Mouse (Mus musculus) adipocyte (in vitro differentiated cells): ENCODE measurements around the gene Serf2.
"Not testable (repeated sequence)": the region's sequence is repeated elsewhere in the genome, so short reads cannot be mapped to it uniquely, and the experiment has no call there.

ENCODE experiments used
- DNase-seq: peaks from one replicate; pipeline ENCODE4 v3.0.0-alpha.2; 2016; ENCODE audit warnings: low spot score

Gene Serf2

DNA sequence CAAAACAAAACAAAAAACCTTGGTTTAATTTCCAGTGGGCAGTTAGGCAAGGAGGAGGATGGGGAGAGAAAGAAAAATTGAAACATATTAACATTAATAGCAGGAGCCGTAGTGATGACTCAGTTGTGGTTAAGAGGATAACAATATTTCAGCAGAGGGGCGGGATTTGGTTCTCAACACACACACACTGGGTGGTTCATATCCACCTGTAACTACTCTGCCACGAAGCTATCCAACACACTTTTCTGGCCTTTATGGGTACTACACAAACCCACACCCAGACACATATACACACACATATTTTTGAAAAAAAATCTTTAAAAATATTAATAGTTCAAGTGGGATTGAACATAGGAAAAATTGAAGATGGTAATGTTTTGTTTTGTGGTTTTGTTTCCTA lies 2.0 kb upstream of the Serf2 start:
- no peak for DNase-seq

GRCm38 (mm10) chr2:121448136-121448535 lies 859 bp upstream of the Serf2 start:
- peak; percentile 75 for DNase-seq

DNA sequence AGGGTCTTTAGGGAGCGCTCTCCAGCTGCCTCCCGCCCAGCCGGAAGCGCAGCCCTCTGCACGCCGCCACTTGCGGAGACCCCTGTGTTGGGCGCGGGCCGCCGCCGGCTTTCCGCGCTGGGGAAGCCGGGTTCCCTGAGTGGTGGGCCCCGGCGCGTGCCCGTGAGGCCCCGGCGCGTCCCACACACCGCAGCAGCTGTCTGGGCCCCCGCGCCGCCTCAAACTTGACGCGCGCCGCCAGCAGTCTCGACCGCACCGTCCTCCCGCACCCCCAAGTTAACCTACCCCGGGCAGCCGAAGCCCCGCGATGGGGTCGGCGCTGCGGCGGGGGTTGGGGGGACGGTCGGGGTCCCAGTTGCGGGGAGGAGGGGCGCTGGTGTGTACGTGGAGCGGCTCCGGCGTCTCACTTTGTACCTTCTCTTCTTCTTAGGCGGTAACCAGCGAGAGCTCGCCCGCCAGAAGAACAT lies 583 bp downstream of the Serf2 start:
- DNase-seq: no peak

GRCm38 (mm10) chr2:121450093-121450492 lies 1.1 kb downstream of the Serf2 start:
- DNase-seq: peak; percentile 50

- no peak for DNase-seq
Measured at GRCm38 (mm10) chr2:121452361-121452760, 3.4 kb downstream of the Serf2 start.

GRCm38 (mm10) chr2:121452990-121453389 lies 4.0 kb downstream of the Serf2 start, which contains the start of gene Hypk:
Gene Hypk, plus strand, starts transcription at chr2:121453290.
- no peak for DNase-seq

DNA sequence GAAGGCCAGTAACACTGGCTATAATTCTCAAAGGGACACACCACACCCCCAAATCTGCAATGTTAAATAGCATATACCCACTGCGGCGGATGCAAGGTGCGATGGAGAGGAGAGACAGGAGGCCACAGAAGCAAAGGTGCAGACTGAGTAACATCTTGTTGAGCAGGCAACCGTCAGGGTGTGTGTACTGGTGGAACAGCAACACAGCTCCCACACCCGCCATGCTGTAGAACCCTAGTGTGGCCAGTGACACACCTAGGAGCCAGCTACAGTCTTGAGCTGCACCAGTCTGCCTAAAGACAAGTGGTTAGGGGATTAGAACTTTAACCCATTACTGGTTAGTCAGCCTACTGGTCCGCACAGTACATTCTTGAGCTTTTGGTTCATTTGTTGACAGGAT lies 4.9 kb downstream of the Serf2 start:
- no peak for DNase-seq

- DNase-seq: no peak
Measured at GRCm38 (mm10) chr2:121455534-121455933, 6.5 kb downstream of the Serf2 start.

- peak; percentile 87 for DNase-seq
Measured at GRCm38 (mm10) chr2:121456692-121457642, 8.0 kb downstream of the Serf2 start, which contains the start of gene Serinc4. Gene Serinc4, minus strand, starts transcription at chr2:121456781.

- DNase-seq: no peak
Measured at GRCm38 (mm10) chr2:121460071-121460470, 11.1 kb downstream of the Serf2 start.

DNA sequence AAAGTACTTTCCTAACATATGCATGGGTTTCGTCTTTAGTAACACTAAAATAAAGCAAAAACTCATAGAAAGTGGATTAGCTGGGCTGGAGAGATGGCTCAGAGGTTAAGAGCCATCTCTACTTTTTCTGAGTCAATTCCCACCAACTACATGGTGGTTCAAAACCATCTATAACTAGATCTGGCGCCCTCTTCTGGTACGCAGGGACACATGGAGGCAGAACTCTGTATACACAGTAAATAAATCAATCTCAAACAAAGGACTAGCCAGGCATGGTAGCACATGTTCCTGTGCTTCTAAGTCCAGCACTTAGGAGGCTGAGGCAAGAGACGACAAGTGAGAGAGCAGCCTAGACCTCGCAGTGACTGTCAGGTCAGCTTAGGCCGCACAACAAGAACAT lies 20.0 kb downstream of the Serf2 start:
- not testable (repeated sequence) for DNase-seq

- DNase-seq: not testable (repeated sequence)
Measured at GRCm38 (mm10) chr2:121472783-121473182, 23.8 kb downstream of the Serf2 start.

DNA sequence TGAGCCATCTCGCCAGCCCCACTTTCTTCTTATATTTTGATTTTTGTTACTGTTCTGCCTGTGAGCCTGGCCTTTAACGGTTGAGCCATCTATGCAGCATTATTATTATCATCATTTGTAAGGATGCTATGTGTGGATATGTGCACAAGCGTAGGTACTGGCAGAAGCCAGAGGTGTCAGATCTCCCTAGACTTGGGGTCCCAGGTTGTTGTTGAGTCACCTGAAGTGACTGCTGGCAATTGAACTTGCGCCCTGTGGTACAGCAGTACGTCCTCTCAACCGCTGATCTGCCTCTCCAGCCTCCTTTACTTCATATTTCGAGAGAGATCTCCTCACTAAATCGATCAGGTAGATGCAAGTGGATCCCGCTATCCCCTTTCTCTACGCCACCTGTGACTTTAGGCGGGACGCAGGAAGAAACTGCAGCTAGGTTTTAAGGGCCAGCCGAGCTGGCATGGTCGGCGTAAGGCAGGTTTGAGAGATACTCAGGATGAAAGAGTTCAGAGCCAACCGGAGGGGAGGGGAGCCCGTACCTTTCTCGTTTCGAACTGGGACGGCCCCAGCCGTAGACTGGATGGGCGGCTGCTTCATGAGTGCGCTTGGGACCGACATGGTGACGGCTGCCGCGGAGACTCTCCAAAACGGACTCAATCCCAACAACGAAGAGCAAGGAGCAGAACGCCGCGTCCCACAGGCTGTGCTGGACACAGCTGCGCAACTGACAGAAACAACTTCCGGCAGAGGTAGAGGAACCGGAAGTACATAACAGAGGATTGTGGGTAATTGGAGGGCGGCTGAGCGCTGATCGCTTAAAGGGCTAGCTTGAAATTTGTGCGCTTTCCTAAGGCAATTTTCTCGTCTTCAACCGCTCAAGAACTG lies 24.5 kb downstream of the Serf2 start, which contains the start of gene Mfap1b:
Gene Mfap1b (minus strand): TSS at position 767 of the 879 bp plus-strand sequence.
- DNase-seq: peak; percentile 95

GRCm38 (mm10) chr2:121474180-121474535 lies 25.2 kb downstream of the Serf2 start:
- DNase-seq: no peak

DNA sequence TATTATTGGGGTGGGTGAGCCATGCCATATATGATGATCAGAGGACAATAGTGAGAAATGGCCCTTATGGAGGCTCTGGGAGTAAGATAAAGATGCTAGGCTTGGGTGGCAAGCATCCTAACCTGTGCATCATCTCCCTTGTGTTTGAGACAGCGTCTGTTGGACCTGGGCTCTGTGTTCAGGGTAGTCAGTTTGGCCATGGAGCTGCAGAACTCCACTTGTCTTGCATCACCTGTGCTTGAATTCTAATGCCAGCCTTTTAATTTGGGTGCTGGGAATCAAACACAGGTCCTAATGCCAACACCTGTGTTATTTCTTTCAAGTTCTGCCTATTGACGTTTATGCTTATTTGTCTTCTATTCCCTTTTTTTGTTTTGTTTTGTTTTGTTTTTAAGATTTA lies 26.3 kb downstream of the Serf2 start:
- not testable (repeated sequence) for DNase-seq

DNA sequence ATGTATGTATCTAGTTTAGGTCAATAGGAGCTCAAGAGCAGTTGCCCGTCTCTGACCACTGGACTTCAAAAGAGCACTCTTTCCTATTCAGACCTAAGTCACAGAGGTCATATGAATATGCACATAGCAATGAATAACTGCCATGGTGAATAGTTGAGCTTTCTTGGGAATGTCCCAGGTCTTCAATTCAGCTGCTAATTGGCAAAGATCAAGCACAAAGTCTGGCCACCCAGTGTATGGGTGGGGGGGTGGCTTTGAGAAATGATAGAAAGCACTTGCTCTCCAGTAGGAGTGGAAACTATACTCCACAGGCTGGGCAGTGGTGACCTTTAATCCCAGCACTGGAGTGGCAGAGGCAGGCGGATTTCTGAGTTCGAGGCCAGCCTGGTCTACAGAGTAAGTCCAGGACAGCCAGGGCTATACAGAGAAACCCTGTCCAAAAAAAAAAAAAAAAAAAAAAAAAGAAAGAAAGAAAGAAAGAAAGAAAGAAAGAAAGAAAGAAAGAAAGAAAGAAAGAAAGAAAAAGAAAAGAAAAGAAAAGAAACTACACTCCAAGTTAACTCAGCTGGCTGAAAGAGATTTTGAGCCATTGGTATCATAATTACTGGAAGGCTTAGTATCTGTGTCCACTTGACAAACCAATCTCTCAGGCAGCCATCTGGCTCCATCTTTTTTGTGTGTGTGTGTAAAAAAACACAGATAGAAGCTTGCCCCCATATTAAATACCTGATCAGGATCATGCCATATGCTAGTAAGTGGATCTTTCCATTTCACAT lies 28.7 kb downstream of the Serf2 start:
- DNase-seq: no peak

DNA sequence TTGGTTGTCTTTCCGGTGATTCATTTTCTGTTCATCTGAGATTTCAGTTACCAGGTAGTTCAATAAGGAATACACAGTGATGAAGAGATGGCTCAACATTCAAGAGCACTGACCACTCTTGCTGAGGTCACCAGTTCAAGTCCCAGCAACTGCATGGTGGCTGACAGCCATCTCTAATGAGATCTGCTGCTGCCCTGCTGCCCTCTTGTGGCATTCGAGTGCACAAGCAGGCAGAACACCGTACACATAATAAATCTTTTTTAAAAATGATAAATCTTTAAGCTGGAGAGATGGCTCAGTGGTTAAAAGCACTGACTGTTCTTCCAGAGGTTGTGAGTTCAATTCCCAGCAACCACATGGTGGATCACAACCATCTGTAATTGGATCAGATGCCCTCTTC lies 31.5 kb downstream of the Serf2 start:
- peak; percentile 63 for DNase-seq

DNA sequence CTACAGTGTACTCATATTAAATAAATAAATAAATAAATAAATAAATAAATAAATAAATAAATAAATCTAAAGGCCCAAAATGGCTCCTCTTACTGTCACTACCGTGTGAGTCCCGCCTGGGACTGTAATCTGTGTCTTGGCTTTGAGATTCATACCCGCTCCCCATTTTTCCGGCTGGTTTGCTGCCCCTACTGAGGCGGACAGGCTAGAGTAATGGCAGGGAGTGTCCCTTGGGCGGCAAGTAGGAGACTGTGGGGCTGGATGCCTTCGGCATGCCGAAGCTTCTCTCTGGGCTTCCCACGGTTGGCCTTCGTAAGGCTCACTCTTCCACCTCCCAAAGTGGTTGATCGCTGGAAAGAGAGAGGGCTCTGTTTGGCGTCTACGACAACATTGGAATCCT lies 31.9 kb downstream of the Serf2 start:
- DNase-seq: not testable (repeated sequence)

DNA sequence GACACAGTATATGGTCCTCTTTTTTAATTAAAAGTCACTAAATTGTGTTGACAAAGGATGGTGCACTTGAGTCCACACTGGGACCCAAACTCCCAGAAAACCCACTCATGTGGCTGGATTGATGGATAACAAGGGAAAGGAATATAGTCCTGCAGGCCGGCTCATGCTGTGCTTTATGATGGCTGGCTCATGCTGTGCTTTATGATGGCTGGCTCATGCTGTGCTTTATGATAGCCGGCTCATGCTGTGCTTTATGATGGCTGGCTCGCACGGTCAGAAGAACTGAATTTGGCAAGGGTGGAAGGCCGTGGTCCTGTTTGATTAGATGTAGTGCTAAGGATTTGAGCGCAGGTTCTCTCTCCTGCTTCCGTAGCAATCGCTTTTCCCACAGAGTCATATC lies 34.6 kb downstream of the Serf2 start:
- no peak for DNase-seq

DNA sequence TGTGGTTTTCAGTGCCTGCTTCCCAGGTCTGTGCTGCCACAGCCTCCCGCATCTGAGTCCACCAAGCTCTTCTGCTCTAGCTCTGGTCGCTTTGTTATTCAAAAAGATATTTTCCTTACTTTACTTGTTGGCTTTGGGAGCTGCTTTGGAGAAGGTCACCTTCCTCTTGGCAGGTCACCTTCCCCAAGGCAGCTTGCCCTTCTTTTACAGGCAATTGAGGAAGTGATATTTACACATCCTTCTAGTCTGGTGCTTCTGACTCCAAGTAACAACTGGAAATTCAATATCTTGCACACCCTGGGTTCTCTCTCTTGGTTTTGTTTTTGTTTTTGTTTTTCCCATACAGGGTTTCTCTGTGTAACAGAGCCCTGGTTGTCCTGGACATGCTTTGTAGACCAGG lies 35.4 kb downstream of the Serf2 start:
- DNase-seq: not testable (repeated sequence)

GRCm38 (mm10) chr2:121501550-121501949 lies 52.6 kb downstream of the Serf2 start:
- not testable (repeated sequence) for DNase-seq
